In genomic region chr4:148923414-148923813, GRCm38 (mm10) we compare ENCODE assay signal across 16 mouse cellular contexts.
DNase-seq lines count a peak whose midpoint lies in the region; ATAC-seq and TF ChIP-seq lines count a peak whose summit lies in the region.
"Had no signal": no experiment of that assay in that cellular context is flagged by ENCODE, and none has a peak within 500 bp of the region (broad histone marks: within the 10 kb centered on the region; RNA-seq: fewer than 3 reads in every experiment).

No protein-coding gene starts in this region.

- DNase-seq in forebrain, embryonic 10.5 days (ENCODE audit: extremely low spot score, low spot score), result no peak
- DNase-seq in forebrain, embryonic 11.5 days (ENCODE audit: low spot score), result no peak
- no peak for DNase-seq in kidney, adult 2 months
- DNase-seq in kidney, adult 18-20 months, result no peak
- no peak for DNase-seq in urinary bladder, postnatal 10 days (ENCODE audit: low spot score)
- DNase-seq in adrenal gland, postnatal 10 days, result no peak
- DNase-seq: adrenal gland, adult 8-10 months; cerebellum, postnatal 36 days; heart, postnatal 10 days; kidney, postnatal 25 days; layer of hippocampus, postnatal 36 days had no signal

- no peak overlapping the region for H3ac ChIP-seq in myocyte (ENCODE audit: control insufficient read depth, insufficient read length)

- H3K4me2 ChIP-seq in forebrain, embryonic 11.5 days (ENCODE audit: low read depth, low read length, severe bottlenecking), result no peak overlapping the region
- no peak overlapping the region for H3K4me2 ChIP-seq in hindbrain, embryonic 12.5 days (replicated peaks)
- H3K4me2 ChIP-seq in myocyte (ENCODE audit: low read depth), result peak overlapping the region; percentile 9
- H3K4me2 ChIP-seq: embryonic facial prominence, embryonic 12.5 days had no signal

- H3K9me3 ChIP-seq in forebrain, embryonic 10.5 days, result no peaks in the 10 kb centered on the region
- no peaks in the 10 kb centered on the region for H3K9me3 ChIP-seq in forebrain, embryonic 11.5 days (ENCODE audit: control insufficient read depth, low read length)
- no peaks in the 10 kb centered on the region for H3K9me3 ChIP-seq in hindbrain, embryonic 12.5 days (replicated peaks)
- H3K9me3 ChIP-seq: embryonic facial prominence, embryonic 12.5 days; forebrain, embryonic 12.5 days; megakaryocyte, embryonic 14.5 days had no signal

- TF ChIP-seq CTCF in kidney, adult 2 months (conservative IDR thresholded peaks at IDR 0.05; ENCODE audit: insufficient read depth, insufficient read length, low read depth, low read length), result no peak

- H3K9ac ChIP-seq in forebrain, embryonic 11.5 days (ENCODE audit: low read length), result no peak overlapping the region
- H3K9ac ChIP-seq in hindbrain, embryonic 12.5 days, result no peak overlapping the region
- H3K9ac ChIP-seq: embryonic facial prominence, embryonic 12.5 days had no signal

- H3K36me3 ChIP-seq in forebrain, embryonic 10.5 days (replicated peaks), result no peaks in the 10 kb centered on the region
- H3K36me3 ChIP-seq in forebrain, embryonic 11.5 days (ENCODE audit: control insufficient read depth, insufficient read depth, low read length), result no peaks in the 10 kb centered on the region
- no peaks in the 10 kb centered on the region for H3K36me3 ChIP-seq in kidney, adult 2 months (ENCODE audit: control insufficient read depth, insufficient read depth, low read length)
- H3K36me3 ChIP-seq in hindbrain, embryonic 12.5 days, result no peaks in the 10 kb centered on the region
- no peaks in the 10 kb centered on the region for H3K36me3 ChIP-seq in myocyte (ENCODE audit: control insufficient read depth, insufficient read depth)
- H3K36me3 ChIP-seq: embryonic facial prominence, embryonic 12.5 days; forebrain, embryonic 12.5 days had no signal

- peaks cover 92% of the 10 kb centered on the region for H3K4me1 ChIP-seq in forebrain, embryonic 10.5 days
- H3K4me1 ChIP-seq in forebrain, embryonic 11.5 days (replicated peaks; ENCODE audit: control insufficient read depth, insufficient read depth, low read length), result peaks cover 25% of the 10 kb centered on the region
- peaks cover 44% of the 10 kb centered on the region for H3K4me1 ChIP-seq in kidney, adult 2 months (ENCODE audit: control insufficient read depth, insufficient read depth, low read length)
- peaks cover 94% of the 10 kb centered on the region for H3K4me1 ChIP-seq in hindbrain, embryonic 12.5 days

- H3K4me3 ChIP-seq in forebrain, embryonic 10.5 days, result no peak overlapping the region
- no peak overlapping the region for H3K4me3 ChIP-seq in forebrain, embryonic 11.5 days (ENCODE audit: low read depth, low read length)
- no peak overlapping the region for H3K4me3 ChIP-seq in kidney, adult 2 months (ENCODE audit: insufficient read depth, low read depth, low read length)
- H3K4me3 ChIP-seq in hindbrain, embryonic 12.5 days, result no peak overlapping the region
- no peak overlapping the region for H3K4me3 ChIP-seq in myocyte
- H3K4me3 ChIP-seq: embryonic facial prominence, embryonic 12.5 days; forebrain, embryonic 12.5 days; megakaryocyte, embryonic 14.5 days had no signal

- ATAC-seq in forebrain, embryonic 11.5 days (replicated peaks; ENCODE audit: low FRiP score), result no peak
- ATAC-seq in hindbrain, embryonic 12.5 days (ENCODE audit: low FRiP score), result no peak

- TF ChIP-seq POLR2A in kidney, adult 2 months (IDR thresholded peaks at IDR 0.05; ENCODE audit: low read depth, low read length), result no peak
- no peak for TF ChIP-seq POLR2A in myocyte (IDR thresholded peaks at IDR 0.05; ENCODE audit: insufficient read length, low read depth)

- 81% methylated on average over 9 of the region's 9 CpGs for WGBS in forebrain, embryonic 10.5 days
- 85% methylated on average over 9 of the region's 9 CpGs for WGBS in forebrain, embryonic 11.5 days
- WGBS in kidney, adult 2 months, result 51% methylated on average over 9 of the region's 9 CpGs
- 73% methylated on average over 9 of the region's 9 CpGs for WGBS in hindbrain, embryonic 12.5 days

- peaks cover 100% of the 10 kb centered on the region for H3K27me3 ChIP-seq in forebrain, embryonic 10.5 days (ENCODE audit: poor library complexity, severe bottlenecking)
- H3K27me3 ChIP-seq in forebrain, embryonic 11.5 days (ENCODE audit: control insufficient read depth, insufficient read depth, low read length), result peaks cover 6% of the 10 kb centered on the region
- no peaks in the 10 kb centered on the region for H3K27me3 ChIP-seq in kidney, adult 2 months (replicated peaks; ENCODE audit: control insufficient read depth, insufficient read depth, low read length)
- peaks cover 82% of the 10 kb centered on the region for H3K27me3 ChIP-seq in hindbrain, embryonic 12.5 days
- H3K27me3 ChIP-seq in myocyte (ENCODE audit: control insufficient read depth, insufficient read depth, insufficient read length), result peaks cover 30% of the 10 kb centered on the region

- H3K27ac ChIP-seq in forebrain, embryonic 10.5 days, result 0 out of 2 replicates have a peak overlapping the region, but pooled peaks have one; percentile 22
- no peak overlapping the region for H3K27ac ChIP-seq in forebrain, embryonic 11.5 days (ENCODE audit: low read depth, low read length)
- H3K27ac ChIP-seq in kidney, adult 2 months (ENCODE audit: insufficient read depth, low read depth, low read length), result peak overlapping the region; percentile 94
- H3K27ac ChIP-seq in hindbrain, embryonic 12.5 days, result peak overlapping the region; percentile 35
- H3K27ac ChIP-seq: embryonic facial prominence, embryonic 12.5 days; forebrain, embryonic 12.5 days had no signal

- no peaks in the 10 kb centered on the region for H3K79me2 ChIP-seq in myocyte (ENCODE audit: control insufficient read depth, insufficient read depth)

TF ChIP-seq in myocyte, 11 proteins besides CTCF, POLR2A, EP300 and RAD21:
- no peak for TF ChIP-seq REST (IDR thresholded peaks at IDR 0.05; ENCODE audit: insufficient read depth, insufficient read length)
